Mouse (Mus musculus) intestine, postnatal 0 days (tissue): ENCODE measurements at regions not wholly inside any gene's neighbourhood (a gene's known extent, or its start where the extent isn't known, plus 50 kb on each side); places are given as distances from the start of the nearest gene placed in this dataset.

Experiments
- ATAC-seq: fragments of 200-750 bp; cut with Nextera tagmentation; 2 replicates; pipeline ENCODE4 v1.8.0; 2017; ENCODE audit warnings: mild to moderate bottlenecking, moderate TSS enrichment, moderate library complexity
- H3K27ac ChIP-seq: fragments of 300-500 bp; sonication (generic); 2 replicates; pipeline ENCODE4 v1.5.1; 2014; ENCODE audit warnings: mild to moderate bottlenecking, low read depth, low read length, moderate library complexity
- H3K27me3 ChIP-seq: fragments of 300-500 bp; sonication (generic); replicated peaks from 2 replicates; pipeline ENCODE4 v1.6.1; 2014; ENCODE audit warnings: low read length, mixed read lengths; ENCODE audit not compliant: control insufficient read depth, insufficient read depth
- H3K36me3 ChIP-seq: fragments of 300-500 bp; sonication (generic); 2 replicates; pipeline ENCODE4 v1.6.1; 2014; ENCODE audit warnings: mild to moderate bottlenecking, moderate library complexity; ENCODE audit not compliant: control insufficient read depth, insufficient read depth
- H3K4me1 ChIP-seq: fragments of 300-500 bp; sonication (generic); replicated peaks from 2 replicates; pipeline ENCODE4 v1.6.1; 2014; ENCODE audit warnings: antibody characterized with exemption, low read length, mixed read lengths; ENCODE audit not compliant: control insufficient read depth, insufficient read depth
- H3K4me2 ChIP-seq: fragments of 300-500 bp; sonication (generic); replicated peaks from 2 replicates; pipeline ENCODE4 v1.6.1; 2014; ENCODE audit warnings: low read depth, mild to moderate bottlenecking, moderate library complexity
- H3K4me3 ChIP-seq: fragments of 300-500 bp; sonication (generic); 2 replicates; pipeline ENCODE4 v1.5.1; 2014; ENCODE audit warnings: low read depth, low read length
- H3K9ac ChIP-seq: fragments of 300-500 bp; sonication (generic); 2 replicates; pipeline ENCODE4 v1.6.1; 2014; ENCODE audit warnings: mild to moderate bottlenecking, low read depth, low read length
- H3K9me3 ChIP-seq: fragments of 300-500 bp; sonication (generic); 2 replicates; pipeline ENCODE4 v1.6.1; 2016; ENCODE audit warnings: mixed run types; ENCODE audit not compliant: control insufficient read depth
- CTCF ChIP-seq: sonication (generic); IDR thresholded peaks from 2 replicates; pipeline ENCODE4 v1.5.1; 2016; ENCODE audit warnings: low read depth, mild to moderate bottlenecking, control low read depth, antibody characterized with exemption, moderate library complexity
- WGBS: fragments of 180-500 bp; shearing (Covaris S2); extraction: QIAGEN DNeasy Blood & Tissue Kit; methylation state at CpG from one replicate; pipeline ENCODE4 v1.1.7; 2014; 5-methylcytosine and 5-hydroxymethylcytosine counted together

GRCm38 (mm10) chr14:87844120-87844519 is 427.7 kb downstream of the Tdrd3 start:
- ATAC-seq = no peak

DNA sequence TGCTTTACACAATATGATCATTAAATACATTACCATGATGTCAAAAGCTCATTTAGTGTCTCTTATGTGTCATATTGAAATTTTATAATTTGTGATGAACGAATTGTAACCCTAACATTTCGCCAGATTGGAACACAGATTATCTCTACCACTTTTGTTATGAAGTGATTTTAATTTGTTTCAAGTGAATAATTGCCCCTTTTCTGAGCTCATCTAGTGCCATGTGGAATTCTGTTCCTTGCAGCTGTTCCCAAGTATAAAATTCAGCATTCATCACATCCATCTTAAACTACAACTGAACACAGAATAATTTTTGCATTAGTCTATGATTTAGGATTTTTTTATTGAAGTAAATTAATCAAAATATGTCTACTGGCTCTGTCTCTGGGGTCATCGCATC is 445.0 kb downstream of the Tdrd3 start:
- H3K9me3 ChIP-seq = no peaks in the 10 kb centered on the region
- no peak for ATAC-seq
- no peak overlapping the region for H3K27ac ChIP-seq
- no peaks in the 10 kb centered on the region for H3K36me3 ChIP-seq
- no peak overlapping the region for H3K4me3 ChIP-seq
- 85% methylated on average over 3 of the region's 3 CpGs for WGBS
- H3K9ac ChIP-seq = no peak overlapping the region
- no peak overlapping the region for H3K4me2 ChIP-seq
- TF ChIP-seq CTCF = no peak
- H3K27me3 ChIP-seq = no peaks in the 10 kb centered on the region
- no peaks in the 10 kb centered on the region for H3K4me1 ChIP-seq

More at GRCm38 (mm10) chr14:87844120-87844519, 427.7 kb downstream of the Tdrd3 start:
- no peak overlapping the region for H3K27ac ChIP-seq
- no peaks in the 10 kb centered on the region for H3K9me3 ChIP-seq
- no peak overlapping the region for H3K9ac ChIP-seq
- no peak overlapping the region for H3K4me3 ChIP-seq
- WGBS = 76% methylated on average over 2 of the region's 2 CpGs
- H3K36me3 ChIP-seq = no peaks in the 10 kb centered on the region
- H3K27me3 ChIP-seq = no peaks in the 10 kb centered on the region
- no peak overlapping the region for H3K4me2 ChIP-seq
- H3K4me1 ChIP-seq = no peaks in the 10 kb centered on the region
- TF ChIP-seq CTCF = no peak

- no peak overlapping the region for H3K9ac ChIP-seq
- TF ChIP-seq CTCF = no peak
- H3K27ac ChIP-seq = no peak overlapping the region
- H3K4me3 ChIP-seq = no peak overlapping the region
- no peaks in the 10 kb centered on the region for H3K36me3 ChIP-seq
- no peaks in the 10 kb centered on the region for H3K9me3 ChIP-seq
- H3K4me1 ChIP-seq = no peaks in the 10 kb centered on the region
- WGBS = 89% methylated on average over 9 of the region's 9 CpGs
- ATAC-seq = no peak
- no peaks in the 10 kb centered on the region for H3K27me3 ChIP-seq
- H3K4me2 ChIP-seq = no peak overlapping the region
Observed at GRCm38 (mm10) chr14:87864388-87865215, 448.2 kb downstream of the Tdrd3 start.

GRCm38 (mm10) chr14:87865216-87866202 is 449.1 kb downstream of the Tdrd3 start:
- H3K27me3 ChIP-seq = no peaks in the 10 kb centered on the region
- H3K9me3 ChIP-seq = no peaks in the 10 kb centered on the region
- no peaks in the 10 kb centered on the region for H3K4me1 ChIP-seq
- H3K27ac ChIP-seq = no peak overlapping the region
- TF ChIP-seq CTCF = no peak
- H3K4me3 ChIP-seq = no peak overlapping the region
- 71% methylated on average over 14 of the region's 14 CpGs for WGBS
- H3K4me2 ChIP-seq = no peak overlapping the region
- no peak for ATAC-seq
- no peak overlapping the region for H3K9ac ChIP-seq
- no peaks in the 10 kb centered on the region for H3K36me3 ChIP-seq

- Histone ChIP-seq H3K4me2 (no peak overlapping the region), H3K9ac (no peak overlapping the region), H3K9me3 (no peaks in the 10 kb centered on the region), H3K27me3 (no peaks in the 10 kb centered on the region), H3K4me3 (no peak overlapping the region), H3K27ac (no peak overlapping the region), H3K4me1 (no peaks in the 10 kb centered on the region), H3K36me3 (no peaks in the 10 kb centered on the region)
- ATAC-seq = no peak
- 70% methylated on average over 3 of the region's 3 CpGs for WGBS
- TF ChIP-seq CTCF = no peak
Observed at GRCm38 (mm10) chr14:87901784-87902183, 485.3 kb downstream of the Tdrd3 start.

GRCm38 (mm10) chr14:87902416-87902815 is 486.0 kb downstream of the Tdrd3 start:
- Histone ChIP-seq H3K4me2 (no peak overlapping the region), H3K4me3 (no peak overlapping the region), H3K9me3 (no peaks in the 10 kb centered on the region), H3K4me1 (no peaks in the 10 kb centered on the region), H3K27me3 (no peaks in the 10 kb centered on the region), H3K9ac (no peak overlapping the region), H3K36me3 (no peaks in the 10 kb centered on the region), H3K27ac (no peak overlapping the region)
- TF ChIP-seq CTCF = no peak
- no peak for ATAC-seq
- WGBS = 76% methylated on average over 7 of the region's 7 CpGs
